Mouse (Mus musculus) forebrain, embryonic 14.5 days (tissue): ENCODE data around the gene Fam53b. TPM values are rescaled to one million over a fixed set of nuclear protein-coding genes. Genes with fewer than 3 reads are reported as not detected.

Experiments
- ATAC-seq: fragments of 200-750 bp; cut with Nextera tagmentation; 2 replicates; pipeline ENCODE4 v1.8.0; 2017; ENCODE audit warnings: mild to moderate bottlenecking, moderate library complexity
- DNase-seq: peaks from one replicate; pipeline ENCODE4 v3.0.0-alpha.2; 2015; ENCODE audit warnings: low spot score
- H3K27ac ChIP-seq: fragments of 300-500 bp; sonication (generic); 2 replicates; pipeline ENCODE4 v1.5.1; 2014; ENCODE audit warnings: low read depth, mild to moderate bottlenecking, control low read depth, low read length, moderate library complexity
- H3K27me3 ChIP-seq: fragments of 300-500 bp; sonication (generic); replicated peaks from 2 replicates; pipeline ENCODE4 v1.6.1; 2014; ENCODE audit warnings: low read length, control low read depth, mixed read lengths; ENCODE audit not compliant: control insufficient read depth, insufficient read depth
- H3K36me3 ChIP-seq: fragments of 300-500 bp; sonication (generic); 2 replicates; pipeline ENCODE4 v1.6.1; 2014; ENCODE audit warnings: low read length, control low read depth; ENCODE audit not compliant: control insufficient read depth, insufficient read depth
- H3K4me1 ChIP-seq: fragments of 300-500 bp; sonication (generic); 2 replicates; pipeline ENCODE4 v1.6.1; 2014; ENCODE audit warnings: antibody characterized with exemption, low read length, control low read depth; ENCODE audit not compliant: control insufficient read depth, insufficient read depth
- H3K4me2 ChIP-seq: fragments of 300-500 bp; sonication (generic); 2 replicates; pipeline ENCODE4 v1.6.1; 2014; ENCODE audit warnings: mild to moderate bottlenecking, control low read depth, low read length
- H3K4me3 ChIP-seq: fragments of 300-500 bp; sonication (generic); 2 replicates; pipeline ENCODE4 v1.5.1; 2014; ENCODE audit warnings: low read depth, low read length, control low read depth
- H3K9ac ChIP-seq: fragments of 300-500 bp; sonication (generic); 2 replicates; pipeline ENCODE4 v1.6.1; 2014; ENCODE audit warnings: mild to moderate bottlenecking, low read length, control low read depth, moderate library complexity
- H3K9me3 ChIP-seq: fragments of 300-500 bp; sonication (generic); replicated peaks from 2 replicates; pipeline ENCODE4 v1.6.1; 2016; ENCODE audit warnings: low read length, control low read depth, mixed read lengths; ENCODE audit not compliant: control insufficient read depth
- WGBS: fragments of 180-500 bp; shearing (Covaris S2); extraction: QIAGEN DNeasy Blood & Tissue Kit; methylation state at CpG from one replicate; pipeline ENCODE4 v1.1.7; 2014; 5-methylcytosine and 5-hydroxymethylcytosine counted together
- polyA plus RNA-seq: library from polyadenylated mRNA; unstranded; fragments of >200 nt; fragmentation: Nextera tagmentation; extraction: Ambion mirVana; gene quantifications from 2 replicates; pipeline ENCODE4 v1.2.1, GENCODE M21; 2014

Gene Fam53b
- polyA plus RNA-seq, 1 experiment from 2014 or later = 17.1 TPM

- H3K27ac ChIP-seq = peak overlapping the region; percentile 88
- no peak for ATAC-seq
- peaks cover 13% of the 10 kb centered on the region; the same call in 1 of the 2 replicates for H3K36me3 ChIP-seq
- H3K27me3 ChIP-seq = no peaks in the 10 kb centered on the region
- H3K4me1 ChIP-seq = peaks cover 40% of the 10 kb centered on the region
- no peak for DNase-seq
- H3K4me3 ChIP-seq = no peak overlapping the region
- H3K9me3 ChIP-seq = no peaks in the 10 kb centered on the region
- 67% methylated on average over 11 of the region's 11 CpGs for WGBS
- peak overlapping the region; percentile 29 for H3K9ac ChIP-seq
- no peak overlapping the region for H3K4me2 ChIP-seq
Observed at GRCm38 (mm10) chr7:132766235-132766871, 47.3 kb downstream of the Fam53b start.

GRCm38 (mm10) chr7:132765629-132766186 lies 48.0 kb downstream of the Fam53b start:
- H3K4me2 ChIP-seq = no peak overlapping the region
- peaks cover 40% of the 10 kb centered on the region for H3K4me1 ChIP-seq
- H3K27ac ChIP-seq = peak overlapping the region; percentile 88; the same call in 1 of the 2 replicates
- H3K36me3 ChIP-seq = peaks cover 10% of the 10 kb centered on the region; the same call in 1 of the 2 replicates
- no peak for DNase-seq
- WGBS = 57% methylated on average over 3 of the region's 3 CpGs
- H3K9ac ChIP-seq = no peak overlapping the region
- no peak overlapping the region for H3K4me3 ChIP-seq
- no peaks in the 10 kb centered on the region for H3K27me3 ChIP-seq
- ATAC-seq = no peak
- no peaks in the 10 kb centered on the region for H3K9me3 ChIP-seq

GRCm38 (mm10) chr7:132764896-132765491 lies 48.7 kb downstream of the Fam53b start:
- peaks cover 40% of the 10 kb centered on the region for H3K4me1 ChIP-seq
- WGBS = 82% methylated on average over 4 of the region's 4 CpGs

GRCm38 (mm10) chr7:132764314-132764713 lies 49.4 kb downstream of the Fam53b start:
- WGBS = 90% methylated on average over 4 of the region's 4 CpGs
- Histone ChIP-seq H3K4me1 (peaks cover 37% of the 10 kb centered on the region), H3K9me3 (no peaks in the 10 kb centered on the region), H3K4me2 (no peak overlapping the region), H3K36me3 (peaks cover 11% of the 10 kb centered on the region), H3K27ac (no peak overlapping the region), H3K27me3 (no peaks in the 10 kb centered on the region), H3K4me3 (no peak overlapping the region), H3K9ac (no peak overlapping the region)
- ATAC-seq (no peak), DNase-seq (no peak)

More at GRCm38 (mm10) chr7:132764896-132765491, 48.7 kb downstream of the Fam53b start:
- Histone ChIP-seq H3K4me2 (no peak overlapping the region), H3K36me3 (peaks cover 6% of the 10 kb centered on the region; the same call in 1 of the 2 replicates), H3K9ac (no peak overlapping the region), H3K27ac (no peak overlapping the region), H3K9me3 (no peaks in the 10 kb centered on the region), H3K4me3 (no peak overlapping the region), H3K27me3 (no peaks in the 10 kb centered on the region)
- no peak for DNase-seq
- no peak for ATAC-seq

GRCm38 (mm10) chr7:132763911-132764310 lies 49.8 kb downstream of the Fam53b start:
- no peak overlapping the region for H3K4me2 ChIP-seq
- H3K9me3 ChIP-seq = no peaks in the 10 kb centered on the region
- H3K27ac ChIP-seq = no peak overlapping the region
- 89% methylated on average over 5 of the region's 5 CpGs for WGBS
- DNase-seq (no peak), ATAC-seq (no peak)
- no peaks in the 10 kb centered on the region for H3K27me3 ChIP-seq
- H3K4me3 ChIP-seq = no peak overlapping the region
- H3K36me3 ChIP-seq = peaks cover 15% of the 10 kb centered on the region
- no peak overlapping the region for H3K9ac ChIP-seq
- H3K4me1 ChIP-seq = peaks cover 34% of the 10 kb centered on the region

GRCm38 (mm10) chr7:132763351-132763750 lies 50.3 kb downstream of the Fam53b start:
- Histone ChIP-seq H3K4me3 (no peak overlapping the region), H3K36me3 (peaks cover 20% of the 10 kb centered on the region), H3K27me3 (no peaks in the 10 kb centered on the region), H3K4me2 (no peak overlapping the region), H3K4me1 (peaks cover 29% of the 10 kb centered on the region), H3K9ac (no peak overlapping the region), H3K9me3 (no peaks in the 10 kb centered on the region), H3K27ac (no peak overlapping the region)
- ATAC-seq (no peak), DNase-seq (no peak)
- WGBS = 95% methylated on average over 6 of the region's 6 CpGs

GRCm38 (mm10) chr7:132761409-132761808 lies 52.3 kb downstream of the Fam53b start:
- 91% methylated on average over 2 of the region's 2 CpGs for WGBS

GRCm38 (mm10) chr7:132760589-132761180 lies 53.0 kb downstream of the Fam53b start:
- Histone ChIP-seq H3K4me1 (peaks cover 3% of the 10 kb centered on the region; the same call in 1 of the 2 replicates), H3K9ac (no peak overlapping the region), H3K27ac (no peak overlapping the region), H3K27me3 (no peaks in the 10 kb centered on the region), H3K4me3 (no peak overlapping the region), H3K9me3 (no peaks in the 10 kb centered on the region), H3K4me2 (no peak overlapping the region), H3K36me3 (peaks cover 37% of the 10 kb centered on the region)
- no peak for ATAC-seq
- WGBS = 91% methylated on average over 6 of the region's 6 CpGs
- no peak for DNase-seq

More at GRCm38 (mm10) chr7:132761409-132761808, 52.3 kb downstream of the Fam53b start:
- peaks cover 37% of the 10 kb centered on the region for H3K36me3 ChIP-seq
- no peak overlapping the region for H3K4me3 ChIP-seq
- H3K4me2 ChIP-seq = no peak overlapping the region
- H3K27ac ChIP-seq = no peak overlapping the region
- H3K27me3 ChIP-seq = no peaks in the 10 kb centered on the region
- ATAC-seq (no peak), DNase-seq (no peak)
- H3K9me3 ChIP-seq = no peaks in the 10 kb centered on the region
- peaks cover 10% of the 10 kb centered on the region for H3K4me1 ChIP-seq
- H3K9ac ChIP-seq = no peak overlapping the region
